Mouse (Mus musculus) megakaryocyte progenitor cell, adult 5-6 weeks (primary cell): ENCODE results near the gene Ncaph. TPM values are rescaled to one million over a fixed set of nuclear protein-coding genes. Genes with fewer than 3 reads are reported as not detected.
"Not testable (repeated sequence)": the region's sequence is repeated elsewhere in the genome, so short reads cannot be mapped to it uniquely, and the experiment has no call there.

ENCODE experiments used
- ATAC-seq: replicated peaks from 2 replicates; pipeline ENCODE4 v1.8.0; 2016; ENCODE audit warnings: mild to moderate bottlenecking, moderate TSS enrichment, inconsistent platforms; ENCODE audit not compliant: poor library complexity
- total RNA-seq, 2 experiments: library from RNA; stranded (forward) in 1 of 2; stranded (reverse) in 1 of 2; fragments of 157-497, 149-512 nt in 1 of 2; fragments of 200-1000 nt in 1 of 2; gene quantifications; 2 replicates each; pipeline versions ENCODE4 v1.2.3 to v1.2.4; 2015 to 2017

The Ncaph gene
- total RNA-seq, 2 experiments from 2014 or later, result 53.5 to 57.3 TPM

DNA sequence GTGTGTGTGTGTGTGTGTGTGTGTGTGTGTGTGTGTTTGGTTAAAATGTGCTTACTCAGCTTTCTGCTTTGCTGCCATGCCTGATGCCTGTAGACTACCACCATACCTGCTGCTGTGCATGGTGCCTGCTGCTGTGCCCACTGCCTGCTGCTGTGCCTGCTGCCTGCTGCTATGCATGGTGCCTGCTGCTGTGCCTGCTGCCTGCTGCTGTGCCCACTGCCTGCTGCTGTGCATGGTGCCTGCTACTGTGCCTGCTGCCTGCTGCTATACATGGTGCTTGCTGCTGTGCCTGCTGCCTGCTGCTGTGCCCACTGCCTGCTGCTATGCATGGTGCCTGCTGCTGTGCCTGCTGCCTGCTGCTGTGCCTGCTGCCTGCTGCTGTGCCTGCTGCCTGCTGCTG is 43.6 kb downstream of the Ncaph start:
- not testable (repeated sequence) for ATAC-seq

DNA sequence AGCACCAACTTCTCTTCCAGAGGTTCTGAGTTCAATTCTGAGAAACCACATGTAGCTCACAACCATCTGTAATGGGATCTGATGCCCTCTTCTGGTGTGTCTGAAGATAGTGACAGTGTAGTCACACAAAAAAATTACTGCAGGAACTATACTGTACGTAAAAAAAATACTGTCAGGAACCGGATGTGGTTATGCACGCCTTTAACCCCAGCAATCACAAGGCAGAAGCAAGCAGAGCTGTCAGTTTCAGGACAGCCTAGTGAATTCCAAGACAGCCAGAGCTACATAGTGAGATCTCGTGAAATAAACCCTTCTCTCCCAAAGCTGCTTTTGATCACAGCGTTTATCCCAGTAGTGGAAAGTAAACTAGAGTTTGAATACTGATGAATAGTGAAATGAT is 47.5 kb downstream of the Ncaph start:
- ATAC-seq, result peak; percentile 48

DNA sequence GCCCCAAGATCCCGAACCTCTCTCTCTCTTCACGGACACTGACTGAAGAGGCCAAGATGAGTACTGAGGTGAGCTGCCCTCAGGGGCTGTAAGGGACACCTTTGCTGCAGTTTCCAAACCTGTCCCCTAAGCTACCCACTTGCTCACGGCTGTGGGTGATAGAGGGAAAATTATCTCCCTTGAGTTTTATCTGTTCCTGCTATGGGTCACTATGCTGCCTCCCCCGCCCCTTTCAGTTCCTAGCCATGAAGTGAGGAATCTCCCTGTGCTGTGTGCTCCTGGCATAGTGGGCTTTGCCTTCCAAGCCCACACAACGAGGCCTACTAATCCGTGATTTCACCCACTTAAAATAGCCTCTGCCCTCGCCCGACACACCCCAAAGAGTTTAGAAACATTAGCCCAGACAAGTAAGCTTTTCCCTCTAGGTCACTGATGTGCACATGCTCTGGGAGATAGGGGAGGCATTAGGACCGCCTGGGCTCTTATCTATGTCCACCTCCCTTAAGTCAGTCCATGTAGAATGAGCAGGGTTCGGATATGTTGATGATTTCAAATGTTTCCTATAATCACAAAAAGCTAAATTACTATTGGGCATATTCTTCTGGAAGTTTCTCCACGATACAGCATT is 53.0 kb downstream of the Ncaph start:
- ATAC-seq, result peak; percentile 75

DNA sequence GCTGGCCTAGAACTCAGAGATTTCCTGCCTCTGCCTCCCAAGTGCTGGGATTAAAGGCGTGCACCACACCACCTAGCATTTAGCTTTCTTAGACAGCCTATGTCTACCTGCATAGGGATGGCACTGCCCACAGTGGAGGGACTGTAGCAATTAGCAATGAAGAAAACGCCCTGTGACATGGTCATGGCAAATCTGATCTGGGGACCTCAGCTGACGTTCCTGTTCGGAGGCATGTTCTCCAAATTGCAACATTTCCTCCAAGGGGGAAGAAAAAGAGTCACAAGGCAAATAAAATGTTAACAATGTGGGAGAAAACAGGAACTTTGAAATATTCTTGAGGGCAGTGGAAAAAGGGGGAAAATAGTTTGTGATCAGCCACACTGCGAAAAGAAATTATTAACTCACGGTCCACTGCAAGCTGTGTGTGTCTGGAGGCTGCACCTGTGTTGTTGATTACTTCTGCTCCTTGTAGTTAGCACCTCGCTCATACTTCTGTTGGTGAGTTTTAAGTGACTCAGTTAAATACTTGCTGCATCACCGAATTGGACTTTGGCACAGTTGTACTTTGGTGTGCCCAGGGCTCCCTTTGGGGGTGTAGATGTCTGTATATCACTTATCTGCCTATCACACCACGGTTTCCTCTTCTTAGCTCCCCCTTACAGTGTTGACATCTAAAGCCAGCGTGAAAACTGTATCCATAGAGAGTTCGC is 53.7 kb downstream of the Ncaph start:
- peak; percentile 83 for ATAC-seq

DNA sequence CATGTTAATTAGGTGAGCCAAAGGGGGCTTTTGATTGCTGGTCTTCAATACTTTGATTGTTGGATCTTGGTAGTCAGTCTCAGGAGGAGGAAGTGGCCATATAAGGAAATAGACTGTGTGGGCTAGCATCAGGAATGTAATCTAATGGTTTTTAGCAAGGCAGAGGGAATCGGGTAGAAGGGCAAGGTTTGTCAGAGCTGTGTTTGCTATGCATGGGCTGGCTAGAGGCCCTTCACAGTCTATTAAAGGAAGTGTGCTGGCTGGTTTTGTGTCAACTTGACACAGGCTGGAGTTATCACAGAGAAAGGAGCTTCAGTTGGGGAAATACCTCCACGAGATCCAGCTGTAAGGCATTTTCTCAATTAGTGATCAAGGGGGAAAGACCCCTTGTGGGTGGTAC is 54.7 kb downstream of the Ncaph start:
- not testable (repeated sequence) for ATAC-seq

DNA sequence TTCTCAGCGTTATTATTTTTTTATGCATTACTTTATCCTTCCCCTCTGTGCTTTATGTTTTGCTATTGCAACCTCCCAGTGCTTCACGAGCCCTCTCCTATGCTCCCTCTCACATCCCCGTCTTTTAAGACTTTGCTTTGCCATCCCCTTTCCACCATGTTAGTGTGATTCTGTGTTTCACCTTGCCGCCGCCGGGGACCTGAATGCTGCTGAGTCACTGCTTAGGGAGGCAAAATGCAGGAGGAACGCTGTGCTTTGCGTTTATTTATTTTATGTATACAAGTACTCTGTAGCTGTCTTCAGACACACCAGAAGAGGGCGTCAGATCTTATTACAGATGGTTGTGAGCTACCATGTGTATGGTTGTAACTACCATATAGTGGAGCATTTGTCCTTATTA is 56.1 kb downstream of the Ncaph start:
- no peak for ATAC-seq

DNA sequence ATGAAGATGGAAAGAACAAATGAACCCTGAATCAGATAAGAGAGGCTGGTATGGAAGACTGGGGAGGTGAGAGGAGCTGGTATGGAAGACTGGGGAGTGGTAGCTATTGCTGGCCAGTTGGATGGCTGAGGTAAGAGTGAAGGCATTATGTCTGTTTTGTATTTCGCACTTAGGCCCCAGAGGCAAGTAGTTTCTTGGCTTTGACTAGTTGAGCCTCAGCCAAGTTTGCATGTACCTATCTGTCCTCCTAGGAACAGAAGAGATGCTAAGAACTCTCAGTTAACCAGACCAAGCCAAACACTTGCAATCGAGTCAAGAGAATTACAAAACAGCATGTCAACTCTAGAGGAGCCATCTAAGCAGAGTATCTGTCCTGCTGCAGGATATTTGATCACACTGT is 59.6 kb downstream of the Ncaph start:
- ATAC-seq, result no peak

DNA sequence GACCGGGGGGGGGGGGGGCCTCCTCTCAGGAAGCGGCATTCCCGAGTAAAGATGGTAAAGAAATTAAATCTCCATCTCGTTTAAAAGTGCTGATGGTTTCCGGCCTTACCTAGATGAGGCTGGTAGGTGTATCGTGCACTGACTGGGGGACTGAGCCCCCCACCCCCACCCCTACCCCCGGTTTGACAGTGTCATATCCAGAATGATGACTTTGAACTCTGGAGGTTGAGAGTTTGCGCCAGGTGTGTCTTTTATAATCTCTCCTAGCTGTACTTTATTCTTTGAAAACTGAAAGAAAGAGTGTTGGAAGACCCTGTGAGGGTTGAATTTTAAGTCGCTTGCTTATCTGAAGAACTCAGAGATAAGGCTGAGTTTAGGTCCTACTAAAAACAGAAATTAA is 62.9 kb downstream of the Ncaph start:
- ATAC-seq, result no peak

DNA sequence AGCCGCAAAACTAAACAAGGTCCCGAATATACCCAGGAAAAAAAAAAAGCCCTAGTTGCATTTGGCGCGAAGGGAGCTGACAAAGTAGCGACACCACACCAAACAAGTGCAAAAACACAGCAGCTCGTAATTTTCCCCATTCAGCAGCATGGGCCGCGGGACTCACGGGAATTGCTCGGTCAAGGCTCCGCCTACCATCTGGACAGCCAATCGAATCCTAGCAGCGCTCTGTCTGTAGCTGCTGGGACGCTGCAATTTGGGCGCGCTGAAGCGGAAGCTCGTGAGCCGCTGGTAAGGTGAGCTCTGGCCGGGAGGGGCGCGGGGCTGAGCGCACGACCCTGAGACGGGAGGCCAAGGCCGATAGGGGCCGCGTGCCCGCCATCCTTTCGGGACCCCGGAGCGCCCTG is 63.3 kb downstream of the Ncaph start, which contains the start of gene Blvra:
Gene Blvra (plus strand): TSS at position 231 of the 407 bp plus-strand sequence.
- peak; percentile 100 for ATAC-seq

DNA sequence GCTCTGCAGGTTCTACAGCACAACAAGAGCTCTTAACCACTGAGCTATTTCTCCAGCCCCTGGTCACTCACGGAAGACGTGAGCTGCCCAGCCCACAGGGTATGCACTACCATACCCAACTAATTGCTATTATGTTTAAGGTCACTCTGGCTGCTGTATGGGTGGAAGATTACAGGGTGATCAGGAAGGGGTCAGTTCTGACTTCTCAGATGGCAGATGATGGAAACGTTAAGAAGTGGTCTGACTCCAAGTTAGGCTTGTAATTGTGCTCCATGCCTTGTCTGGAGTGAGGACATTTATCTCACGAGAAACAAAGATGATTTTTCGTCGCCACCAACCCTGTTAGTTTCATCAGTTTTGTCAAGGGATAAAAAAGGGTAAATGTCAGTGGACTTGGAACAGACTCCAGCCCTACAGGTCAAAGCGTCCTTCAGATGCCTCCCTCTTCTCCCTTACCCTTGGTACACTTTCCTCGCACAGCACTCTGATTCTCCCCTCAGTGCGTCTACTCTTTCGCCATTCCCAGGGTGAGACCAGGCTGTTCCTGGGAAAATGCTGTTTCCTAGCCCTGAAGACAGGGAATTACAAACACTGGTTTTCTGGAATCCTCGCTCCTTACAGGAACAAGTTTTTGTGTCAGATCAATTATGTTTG is 63.8 kb downstream of the Ncaph start:
- ATAC-seq, result peak; percentile 23; the same call in 1 of the 2 replicates

DNA sequence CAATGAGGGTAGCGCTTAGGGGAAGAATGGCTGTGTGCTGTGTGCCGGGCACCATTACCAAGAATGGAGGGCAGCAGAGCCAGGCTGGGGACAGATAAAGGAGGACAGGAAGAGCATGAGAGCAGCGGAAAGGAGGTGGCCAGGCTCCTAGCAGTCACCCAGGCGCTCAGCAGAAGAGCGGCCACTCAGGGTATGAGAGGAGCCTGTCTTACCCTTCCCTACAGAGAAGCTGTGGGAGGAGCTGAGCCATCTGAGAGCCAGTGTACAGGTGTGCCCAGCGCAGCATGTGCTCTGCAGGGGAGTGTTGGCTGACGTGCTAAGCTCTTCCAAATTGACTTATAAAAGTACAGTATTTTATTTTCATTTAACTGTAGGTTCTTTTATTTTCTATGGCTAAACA is 64.9 kb downstream of the Ncaph start:
- no peak for ATAC-seq

DNA sequence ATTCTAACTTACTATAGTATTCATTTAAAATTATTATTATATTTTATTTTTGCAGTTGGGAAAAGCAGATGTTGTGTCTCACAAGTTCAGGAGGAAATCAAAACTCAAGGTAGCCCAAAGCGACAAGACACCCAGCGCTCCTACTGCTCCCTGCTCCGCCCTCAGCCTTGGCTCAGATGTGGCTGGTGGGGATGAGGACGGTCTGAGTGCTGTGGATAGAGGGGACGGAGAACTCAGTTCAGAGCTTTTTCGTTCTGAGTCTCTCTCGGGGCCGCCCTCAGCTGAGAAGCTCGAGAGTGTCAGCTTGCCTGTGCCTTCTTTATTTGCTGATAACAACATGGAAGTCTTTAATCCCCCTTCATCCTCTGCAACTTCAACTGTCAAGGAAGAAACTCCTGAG is 72.3 kb downstream of the Ncaph start:
- ATAC-seq, result no peak

Other genes starting within 250 kb of the Ncaph start
- gene Sppl2a, start 200.7 kb downstream of the Ncaph start, total RNA-seq (2015), result 42.2 and 42.6 TPM in 2 replicates
- gene Sppl2a, start 200.7 kb downstream of the Ncaph start, total RNA-seq (2017), result 28.8 and 32.8 TPM in 2 replicates
- gene Ap4e1, start 125.2 kb downstream of the Ncaph start, total RNA-seq (2015), result 8.3 and 10.6 TPM in 2 replicates
- 17.1 and 20.6 TPM in 2 replicates for gene Ap4e1, start 125.2 kb downstream of the Ncaph start, total RNA-seq (2017)
- 37.0 and 38.7 TPM in 2 replicates for gene Blvra, start 63.3 kb downstream of the Ncaph start, total RNA-seq (2015)
- gene Blvra, start 63.3 kb downstream of the Ncaph start, total RNA-seq (2017), result 30.9 and 42.2 TPM in 2 replicates
- gene Itpripl1, start 9.5 kb upstream of the Ncaph start, total RNA-seq (2015), result 17.5 and 18.7 TPM in 2 replicates
- gene Itpripl1, start 9.5 kb upstream of the Ncaph start, total RNA-seq (2017), result 20.4 and 23.3 TPM in 2 replicates
- 1.9 and 3.6 TPM in 2 replicates for gene 1810024B03Rik, start 74.3 kb upstream of the Ncaph start, total RNA-seq (2015)
- gene 1810024B03Rik, start 74.3 kb upstream of the Ncaph start, total RNA-seq (2017), result 2.4 and 3.3 TPM in 2 replicates
- gene Snrnp200, start 74.4 kb upstream of the Ncaph start, total RNA-seq (2015), result 57.5 and 62.1 TPM in 2 replicates
- gene Snrnp200, start 74.4 kb upstream of the Ncaph start, total RNA-seq (2017), result 146 and 186 TPM in 2 replicates
- gene Ciao1, start 113.9 kb upstream of the Ncaph start, total RNA-seq (2015), result 29.8 and 36.6 TPM in 2 replicates
- gene Ciao1, start 113.9 kb upstream of the Ncaph start, total RNA-seq (2017), result 21.8 and 30.3 TPM in 2 replicates
- gene Tmem127, start 114.0 kb upstream of the Ncaph start, total RNA-seq (2015), result 8.8 and 14.8 TPM in 2 replicates
- 27.0 and 28.1 TPM in 2 replicates for gene Tmem127, start 114.0 kb upstream of the Ncaph start, total RNA-seq (2017)
- gene Stard7, start 136.3 kb upstream of the Ncaph start, total RNA-seq (2015), result 69.5 and 79.9 TPM in 2 replicates
- gene Stard7, start 136.3 kb upstream of the Ncaph start, total RNA-seq (2017), result 134 and 138 TPM in 2 replicates
- 76.0 and 76.5 TPM in 2 replicates for gene Dusp2, start 202.2 kb upstream of the Ncaph start, total RNA-seq (2015)
- gene Dusp2, start 202.2 kb upstream of the Ncaph start, total RNA-seq (2017), result 83.2 and 90.0 TPM in 2 replicates
- 0.15 and 0.30 TPM in 2 replicates for gene Astl, start 204.7 kb upstream of the Ncaph start, total RNA-seq (2015)
- gene Astl, start 204.7 kb upstream of the Ncaph start, total RNA-seq (2017), result 0.24 TPM in 1 of 2 replicates, not detected in the other
- gene Adra2b, start 229.3 kb upstream of the Ncaph start, total RNA-seq (2015), result not detected in 2 replicates
- gene Adra2b, start 229.3 kb upstream of the Ncaph start, total RNA-seq (2017), result not detected in 2 replicates